Mouse (Mus musculus): ENCODE measurements around the gene Papola.

GRCm38 (mm10) chr12:105825266-105825665 lies 40.8 kb downstream of the Papola start:
- TF ChIP-seq TCF12 (IDR thresholded peaks at IDR 0.05; ENCODE audit: insufficient read depth, poor library complexity, severe bottlenecking) (no peak), POLR2A (IDR thresholded peaks at IDR 0.05; ENCODE audit: insufficient read length, low read depth) (no peak), MAX (IDR thresholded peaks at IDR 0.05; ENCODE audit: low read depth) (no peak), REST (IDR thresholded peaks at IDR 0.05; ENCODE audit: insufficient read depth, insufficient read length) (no peak), POLR2AphosphoS2 (IDR thresholded peaks at IDR 0.05; ENCODE audit: insufficient read length, low read depth) (no peak)
